Mouse (Mus musculus) midbrain, postnatal 0 days (tissue): Measurements from ENCODE around the gene Zmym6. TPM values are rescaled to one million over a fixed set of nuclear protein-coding genes. Genes with fewer than 3 reads are reported as not detected.
"Not testable (repeated sequence)": the region's sequence is repeated elsewhere in the genome, so short reads cannot be mapped to it uniquely, and the experiment has no call there.

Experiments used
- ATAC-seq: fragments of 200-750 bp; cut with Nextera tagmentation; 2 replicates; pipeline ENCODE4 v1.8.0; 2017; ENCODE audit warnings: moderate number of reproducible peaks, mild to moderate bottlenecking, moderate TSS enrichment, moderate library complexity; ENCODE audit not compliant: low FRiP score
- DNase-seq: peaks from one replicate; pipeline ENCODE4 v3.0.0-alpha.2; 2015; ENCODE audit warnings: low spot score
- H3K27ac ChIP-seq: fragments of 300-500 bp; sonication (generic); 2 replicates; pipeline ENCODE4 v1.5.1; 2014; ENCODE audit warnings: low read depth, mild to moderate bottlenecking, low read length, mixed read lengths
- H3K27me3 ChIP-seq: fragments of 300-500 bp; sonication (generic); 2 replicates; pipeline ENCODE4 v1.6.1; 2014; ENCODE audit warnings: low read length, control low read depth, mixed read lengths; ENCODE audit not compliant: insufficient read depth
- H3K36me3 ChIP-seq: fragments of 300-500 bp; sonication (generic); 2 replicates; pipeline ENCODE4 v1.6.1; 2014; ENCODE audit warnings: low read length, control low read depth, mixed read lengths; ENCODE audit not compliant: insufficient read depth
- H3K4me1 ChIP-seq: fragments of 300-500 bp; sonication (generic); 2 replicates; pipeline ENCODE4 v1.6.1; 2014; ENCODE audit warnings: mild to moderate bottlenecking, control low read depth, antibody characterized with exemption, low read length, mixed read lengths; ENCODE audit not compliant: insufficient read depth
- H3K4me2 ChIP-seq: fragments of 300-500 bp; sonication (generic); 2 replicates; pipeline ENCODE4 v1.6.1; 2014; ENCODE audit warnings: low read depth, mild to moderate bottlenecking, low read length, mixed read lengths; ENCODE audit not compliant: poor library complexity, severe bottlenecking
- H3K4me3 ChIP-seq: fragments of 300-500 bp; sonication (generic); 2 replicates; pipeline ENCODE4 v1.5.1; 2014; ENCODE audit warnings: low read depth, mild to moderate bottlenecking, low read length, moderate library complexity
- H3K9ac ChIP-seq: fragments of 300-500 bp; sonication (generic); replicated peaks from 2 replicates; pipeline ENCODE4 v1.6.1; 2014; ENCODE audit warnings: mild to moderate bottlenecking, low read length, moderate library complexity, mixed read lengths; ENCODE audit not compliant: poor library complexity, severe bottlenecking
- H3K9me3 ChIP-seq: fragments of 300-500 bp; sonication (generic); 2 replicates; pipeline ENCODE4 v1.6.1; 2016; ENCODE audit warnings: low read length, control low read depth
- CTCF ChIP-seq: IDR thresholded peaks from 2 replicates; pipeline ENCODE4 v1.5.1; 2016; ENCODE audit warnings: antibody characterized with exemption, mild to moderate bottlenecking
- WGBS: fragments of 180-500 bp; shearing (Covaris S2); extraction: QIAGEN DNeasy Blood & Tissue Kit; methylation state at CpG from one replicate; pipeline ENCODE4 v1.1.7; 2014; 5-methylcytosine and 5-hydroxymethylcytosine counted together
- polyA plus RNA-seq: library from polyadenylated mRNA; unstranded; fragments of >200 nt; fragmentation: Nextera tagmentation; extraction: Ambion mirVana; gene quantifications from 2 replicates; pipeline ENCODE4 v1.2.1, GENCODE M21; 2015
- total RNA-seq: library from RNA; depleted of rRNA; stranded (reverse); fragments of >200 nt; gene quantifications from 2 replicates; pipeline ENCODE4 v1.2.3, GENCODE M21; 2014

Zmym6 gene
- total and polyA plus RNA-seq, 2 experiments from 2014 or later = 28.2 to 44.3 TPM

DNA sequence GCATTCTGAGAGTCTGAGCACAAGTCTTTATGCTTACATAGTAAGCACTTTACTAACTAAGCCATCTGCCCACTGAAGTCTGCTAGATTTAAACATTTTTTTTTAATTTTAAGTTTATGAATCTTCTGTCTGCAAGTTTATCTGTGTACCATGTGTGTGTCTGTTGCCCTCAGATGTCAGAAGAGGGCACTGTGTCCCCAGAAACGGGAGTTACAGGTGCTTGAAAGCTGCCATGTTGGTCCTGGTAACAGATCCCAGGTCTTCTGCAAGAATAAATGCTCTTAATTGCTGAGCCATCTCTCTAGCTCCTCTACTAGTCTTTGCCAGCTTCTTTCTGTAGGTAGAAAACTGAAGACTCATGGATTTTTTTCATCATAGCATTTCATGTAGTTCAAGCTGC, 2.3 kb upstream of the Zmym6 start:
- Histone ChIP-seq H3K4me1 (peaks cover 5% of the 10 kb centered on the region; the same call in 1 of the 2 replicates), H3K4me3 (no peak overlapping the region), H3K9ac (no peak overlapping the region), H3K27ac (no peak overlapping the region), H3K27me3 (no peaks in the 10 kb centered on the region), H3K4me2 (no peak overlapping the region), H3K36me3 (no peaks in the 10 kb centered on the region), H3K9me3 (no peaks in the 10 kb centered on the region)
- WGBS = 44% methylated on average over 1 of the region's 1 CpGs
- ATAC-seq (no peak), DNase-seq (no peak)
- peak; percentile 15; the same call in 1 of the 2 replicates for TF ChIP-seq CTCF

DNA sequence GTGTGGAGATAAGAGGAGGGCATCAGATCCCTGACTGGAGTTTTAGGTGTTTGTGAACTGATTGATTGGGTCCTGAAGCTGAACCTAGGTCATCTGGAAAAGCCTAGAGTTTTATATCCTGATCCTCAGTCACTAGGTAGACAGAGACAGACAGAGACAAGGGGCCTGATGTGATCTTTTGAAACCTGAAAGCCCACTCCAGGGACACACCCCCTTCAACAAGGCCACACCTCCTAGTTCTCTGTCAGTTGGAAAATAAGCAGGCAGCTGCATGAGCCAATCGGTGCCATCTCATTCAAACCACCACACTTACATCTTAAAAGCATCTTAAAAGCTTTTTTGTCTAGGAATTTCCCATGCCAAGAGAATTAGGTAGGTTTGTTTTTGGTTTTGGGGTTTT, 3.6 kb downstream of the Zmym6 start:
- Histone ChIP-seq H3K9me3 (no peaks in the 10 kb centered on the region), H3K4me1 (peaks cover 5% of the 10 kb centered on the region; the same call in 1 of the 2 replicates), H3K9ac (no peak overlapping the region), H3K27me3 (no peaks in the 10 kb centered on the region), H3K27ac (no peak overlapping the region), H3K36me3 (no peaks in the 10 kb centered on the region), H3K4me2 (no peak overlapping the region), H3K4me3 (no peak overlapping the region)
- DNase-seq = no peak
- TF ChIP-seq CTCF = no peak
- no peak for ATAC-seq
- WGBS = 50% methylated on average over 1 of the region's 1 CpGs

DNA sequence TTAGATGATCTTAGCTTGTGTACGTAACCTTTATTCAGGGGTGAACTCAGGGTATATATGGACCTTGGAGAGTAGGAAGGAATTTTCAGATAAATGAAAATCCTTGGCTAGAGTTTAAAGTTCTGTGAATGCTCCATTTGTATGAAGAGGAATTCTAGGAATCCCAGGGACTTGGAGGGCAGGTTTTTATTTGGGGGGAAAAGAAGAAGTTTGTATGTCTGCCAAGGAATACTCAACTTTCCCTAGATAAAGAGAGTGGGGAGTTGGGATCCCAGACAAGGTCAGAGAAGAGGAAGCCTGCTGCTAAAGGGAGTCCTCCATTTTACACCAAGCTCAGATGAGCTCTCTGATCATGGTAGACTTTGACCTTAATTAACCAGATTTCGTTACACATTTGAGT, 5.9 kb downstream of the Zmym6 start:
- Histone ChIP-seq H3K4me3 (no peak overlapping the region), H3K9ac (no peak overlapping the region), H3K27me3 (no peaks in the 10 kb centered on the region), H3K4me2 (no peak overlapping the region), H3K4me1 (peaks cover under 1% of the 10 kb centered on the region; the same call in 1 of the 2 replicates), H3K9me3 (no peaks in the 10 kb centered on the region), H3K36me3 (peaks cover under 1% of the 10 kb centered on the region; the same call in 1 of the 2 replicates), H3K27ac (no peak overlapping the region)
- 90% methylated on average over 2 of the region's 2 CpGs for WGBS
- no peak for ATAC-seq
- DNase-seq = no peak
- TF ChIP-seq CTCF = no peak

DNA sequence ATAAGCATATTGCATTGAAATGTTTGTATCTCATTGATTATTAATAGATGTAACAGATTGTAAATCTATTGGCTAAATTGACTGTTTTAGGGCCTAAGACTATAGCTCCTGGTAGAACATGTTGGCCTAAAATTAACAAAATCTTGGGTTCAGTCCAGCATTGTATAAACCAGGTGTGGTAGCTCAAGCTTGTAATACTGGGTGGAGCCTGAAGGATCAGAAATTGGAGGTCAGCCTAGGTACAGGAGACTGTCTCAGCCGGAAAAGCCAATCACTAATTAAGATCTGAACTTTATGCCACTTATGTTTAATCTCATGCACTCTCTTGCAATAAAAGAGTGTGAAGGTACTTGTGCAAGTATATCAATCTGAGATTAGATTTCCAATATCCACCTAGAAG, 8.6 kb downstream of the Zmym6 start:
- H3K27ac ChIP-seq = no peak overlapping the region
- H3K9me3 ChIP-seq = no peaks in the 10 kb centered on the region
- DNase-seq = no peak
- no peak overlapping the region for H3K9ac ChIP-seq
- H3K4me3 ChIP-seq = no peak overlapping the region
- no peak overlapping the region for H3K4me2 ChIP-seq
- ATAC-seq = no peak
- no peaks in the 10 kb centered on the region for H3K27me3 ChIP-seq
- H3K4me1 ChIP-seq = no peaks in the 10 kb centered on the region
- peaks cover 7% of the 10 kb centered on the region; the same call in 1 of the 2 replicates for H3K36me3 ChIP-seq
- TF ChIP-seq CTCF = no peak
- 84% methylated on average over 1 of the region's 1 CpGs for WGBS

DNA sequence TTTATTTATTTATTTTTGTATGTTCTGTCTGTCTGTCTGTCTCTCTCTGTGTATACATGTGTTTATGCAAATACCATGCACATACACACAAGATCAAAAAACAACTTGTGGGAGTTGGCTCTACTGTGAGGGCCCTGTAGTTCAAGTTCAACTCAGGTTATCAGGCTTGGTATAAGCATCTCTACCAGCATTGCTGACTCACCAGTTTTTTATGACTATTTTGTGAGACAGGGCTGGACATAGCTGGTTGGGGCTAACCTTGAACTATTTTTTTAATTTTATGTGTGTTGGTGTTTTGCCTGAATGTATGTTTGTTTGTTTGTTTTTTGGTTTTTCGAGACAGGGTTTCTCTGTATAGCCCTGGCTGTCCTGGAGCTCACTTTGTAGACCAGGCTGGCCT, 14.0 kb downstream of the Zmym6 start:
- Histone ChIP-seq H3K9ac (no peak overlapping the region), H3K9me3 (no peaks in the 10 kb centered on the region), H3K4me3 (no peak overlapping the region), H3K4me1 (no peaks in the 10 kb centered on the region), H3K27ac (no peak overlapping the region), H3K36me3 (peaks cover 14% of the 10 kb centered on the region), H3K27me3 (no peaks in the 10 kb centered on the region), H3K4me2 (no peak overlapping the region)
- TF ChIP-seq CTCF = no peak
- DNase-seq (no peak), ATAC-seq (no peak)
- WGBS = 97% methylated on average over 1 of the region's 1 CpGs

DNA sequence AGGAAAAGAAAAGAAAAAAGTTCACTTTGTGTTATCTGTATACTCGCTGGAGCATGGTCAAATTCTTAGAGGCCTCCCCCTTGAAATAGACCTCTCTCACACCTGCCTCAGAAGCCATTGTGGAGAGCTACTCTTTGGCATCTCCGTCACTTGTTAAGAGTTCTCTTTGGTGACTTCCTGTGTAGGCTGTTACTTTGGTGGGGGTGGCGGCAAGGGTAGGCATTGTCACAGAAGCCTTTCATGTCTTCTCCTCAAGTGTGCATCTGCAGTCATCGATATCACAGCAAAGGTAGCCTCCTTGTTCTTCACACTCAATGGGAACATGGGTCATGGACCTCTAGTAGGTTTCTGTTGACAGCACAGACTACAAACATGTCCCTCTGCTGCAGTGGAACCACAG, 17.9 kb downstream of the Zmym6 start:
- DNase-seq (no peak), ATAC-seq (no peak)
- H3K4me3 ChIP-seq = no peak overlapping the region
- TF ChIP-seq CTCF = no peak
- 92% methylated on average over 4 of the region's 4 CpGs for WGBS
- peaks cover 10% of the 10 kb centered on the region for H3K36me3 ChIP-seq
- no peak overlapping the region for H3K4me2 ChIP-seq
- H3K27me3 ChIP-seq = no peaks in the 10 kb centered on the region
- no peak overlapping the region for H3K27ac ChIP-seq
- H3K9ac ChIP-seq = no peak overlapping the region
- H3K4me1 ChIP-seq = no peaks in the 10 kb centered on the region
- H3K9me3 ChIP-seq = no peaks in the 10 kb centered on the region

DNA sequence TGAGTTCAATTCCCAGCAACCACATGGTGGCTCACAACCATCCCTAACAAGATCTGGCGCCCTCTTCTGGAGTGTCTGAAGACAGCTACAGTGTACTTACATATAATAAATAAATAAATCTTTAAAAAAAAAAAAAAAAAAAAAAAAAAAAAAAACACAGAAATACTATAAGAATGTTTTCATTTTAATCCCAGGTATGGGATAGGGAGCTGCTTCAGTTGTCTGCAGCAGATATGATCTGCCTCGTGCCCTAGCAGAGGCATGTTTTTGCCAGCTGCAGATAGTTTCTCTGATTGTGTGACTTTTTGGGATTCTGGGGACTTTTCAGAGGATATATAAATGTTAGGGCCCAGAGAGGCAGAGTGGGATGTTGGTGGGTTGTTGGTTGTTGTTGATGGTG, 22.4 kb downstream of the Zmym6 start:
- not testable (repeated sequence) for H3K27me3 ChIP-seq, ATAC-seq, H3K4me3 ChIP-seq, DNase-seq, H3K4me1 ChIP-seq, H3K4me2 ChIP-seq, H3K9me3 ChIP-seq, H3K9ac ChIP-seq, H3K27ac ChIP-seq
- H3K36me3 ChIP-seq = peaks cover 12% of the 10 kb centered on the region
- WGBS = 97% methylated on average over 1 of the region's 2 CpGs
